Mouse (Mus musculus) forebrain, embryonic 12.5 days (tissue): ENCODE results near the gene Adgrg6. TPM values are rescaled to one million over a fixed set of nuclear protein-coding genes. Genes with fewer than 3 reads are reported as not detected.

ENCODE experiments used
- ATAC-seq: fragments of 200-750 bp; cut with Nextera tagmentation; 2 replicates; pipeline ENCODE4 v1.8.0; 2017; ENCODE audit warnings: moderate TSS enrichment; ENCODE audit not compliant: low FRiP score
- H3K27ac ChIP-seq: fragments of 300-500 bp; sonication (generic); 2 replicates; pipeline ENCODE4 v1.5.1; 2016; ENCODE audit warnings: mild to moderate bottlenecking
- H3K27me3 ChIP-seq: fragments of 300-500 bp; sonication (generic); 2 replicates; pipeline ENCODE4 v1.6.1; 2016; ENCODE audit warnings: mild to moderate bottlenecking
- H3K36me3 ChIP-seq: fragments of 300-500 bp; sonication (generic); replicated peaks from 2 replicates; pipeline ENCODE4 v1.6.1; 2016; ENCODE audit warnings: mild to moderate bottlenecking
- H3K4me1 ChIP-seq: fragments of 300-500 bp; sonication (generic); 2 replicates; pipeline ENCODE4 v1.6.1; 2016
- H3K4me2 ChIP-seq: fragments of 300-500 bp; sonication (generic); 2 replicates; pipeline ENCODE4 v1.6.1; 2016; ENCODE audit warnings: mild to moderate bottlenecking, moderate library complexity
- H3K4me3 ChIP-seq: fragments of 300-500 bp; sonication (generic); replicated peaks from 2 replicates; pipeline ENCODE4 v1.5.1; 2016; ENCODE audit warnings: mild to moderate bottlenecking
- H3K9ac ChIP-seq: fragments of 300-500 bp; sonication (generic); 2 replicates; pipeline ENCODE4 v1.6.1; 2016; ENCODE audit warnings: mild to moderate bottlenecking
- H3K9me3 ChIP-seq: fragments of 300-500 bp; sonication (generic); 2 replicates; pipeline ENCODE4 v1.6.1; 2016
- WGBS: fragments of 180-500 bp; shearing (Covaris S2); methylation state at CpG from one replicate; pipeline ENCODE4 v1.1.7; 2016; 5-methylcytosine and 5-hydroxymethylcytosine counted together
- polyA plus RNA-seq: library from polyadenylated mRNA; unstranded; fragments of >200 nt; fragmentation: Nextera tagmentation; extraction: Ambion mirVana; gene quantifications from 2 replicates; pipeline ENCODE4 v1.2.1, GENCODE M21; 2016

The Adgrg6 gene
- polyA plus RNA-seq, 1 experiment from 2014 or later, result 2.8 TPM

DNA sequence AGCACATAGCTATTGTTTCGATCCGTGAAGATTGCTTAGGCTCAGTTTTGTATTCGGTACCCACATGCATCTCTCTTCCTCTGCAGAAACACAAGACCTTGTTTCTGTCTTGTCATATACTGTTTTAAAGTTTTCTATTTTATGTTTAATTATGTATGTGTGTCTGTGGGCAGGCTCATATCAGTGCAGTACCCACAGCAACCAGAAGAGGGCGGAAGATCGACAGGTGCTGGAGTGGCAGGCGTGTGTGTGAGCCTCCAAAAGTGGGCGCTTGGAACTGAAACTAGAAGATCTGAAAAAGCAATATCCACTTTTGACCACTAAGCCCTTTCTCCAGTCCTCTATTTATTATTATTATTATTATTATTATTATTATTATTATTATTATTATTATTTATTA lies 95.4 kb downstream of the Adgrg6 start:
- no peak overlapping the region for H3K4me2 ChIP-seq
- WGBS, result 80% methylated on average over 7 of the region's 7 CpGs
- ATAC-seq, result no peak
- H3K4me3 ChIP-seq, result no peak overlapping the region
- H3K4me1 ChIP-seq, result no peaks in the 10 kb centered on the region
- no peaks in the 10 kb centered on the region for H3K36me3 ChIP-seq
- H3K9me3 ChIP-seq, result no peaks in the 10 kb centered on the region
- H3K9ac ChIP-seq, result no peak overlapping the region
- H3K27ac ChIP-seq, result no peak overlapping the region
- H3K27me3 ChIP-seq, result no peaks in the 10 kb centered on the region

DNA sequence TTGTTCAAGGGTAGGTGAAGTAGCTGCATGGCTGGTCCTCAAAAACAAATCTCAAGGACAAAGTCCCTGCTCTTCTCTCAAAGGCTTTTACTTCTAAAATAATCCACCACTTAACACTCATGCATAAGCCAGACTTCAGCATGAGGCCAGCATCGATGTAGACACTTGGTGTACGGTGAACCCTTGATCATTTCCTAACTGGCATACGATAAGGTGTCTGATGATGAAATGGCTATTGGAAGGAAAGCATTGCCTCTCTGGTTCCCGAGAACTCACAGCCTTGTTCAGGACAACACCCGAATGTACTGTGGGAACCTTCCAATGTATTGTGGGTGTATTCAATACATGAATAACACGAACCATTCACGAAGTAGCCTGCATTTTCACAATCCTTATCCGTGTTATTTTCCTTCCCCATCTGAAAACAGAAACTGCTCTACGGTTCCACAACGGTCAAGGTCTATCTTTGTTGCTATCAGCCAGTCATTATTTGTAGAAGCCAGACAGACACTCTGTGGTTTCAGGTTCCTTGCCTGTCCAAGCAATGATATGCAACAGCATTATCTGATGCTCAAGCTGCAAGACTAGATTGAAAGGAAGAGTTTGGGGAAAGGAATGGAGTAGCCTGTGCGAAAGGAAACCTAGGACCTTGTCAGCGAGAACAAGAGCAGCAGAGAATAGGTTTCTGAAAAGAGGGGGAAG lies 99.7 kb downstream of the Adgrg6 start:
- Histone ChIP-seq H3K9ac (no peak overlapping the region), H3K36me3 (no peaks in the 10 kb centered on the region), H3K27me3 (no peaks in the 10 kb centered on the region), H3K4me3 (no peak overlapping the region), H3K27ac (no peak overlapping the region), H3K4me1 (no peaks in the 10 kb centered on the region), H3K9me3 (no peaks in the 10 kb centered on the region), H3K4me2 (no peak overlapping the region)
- ATAC-seq, result no peak
- WGBS, result 91% methylated on average over 12 of the region's 12 CpGs

DNA sequence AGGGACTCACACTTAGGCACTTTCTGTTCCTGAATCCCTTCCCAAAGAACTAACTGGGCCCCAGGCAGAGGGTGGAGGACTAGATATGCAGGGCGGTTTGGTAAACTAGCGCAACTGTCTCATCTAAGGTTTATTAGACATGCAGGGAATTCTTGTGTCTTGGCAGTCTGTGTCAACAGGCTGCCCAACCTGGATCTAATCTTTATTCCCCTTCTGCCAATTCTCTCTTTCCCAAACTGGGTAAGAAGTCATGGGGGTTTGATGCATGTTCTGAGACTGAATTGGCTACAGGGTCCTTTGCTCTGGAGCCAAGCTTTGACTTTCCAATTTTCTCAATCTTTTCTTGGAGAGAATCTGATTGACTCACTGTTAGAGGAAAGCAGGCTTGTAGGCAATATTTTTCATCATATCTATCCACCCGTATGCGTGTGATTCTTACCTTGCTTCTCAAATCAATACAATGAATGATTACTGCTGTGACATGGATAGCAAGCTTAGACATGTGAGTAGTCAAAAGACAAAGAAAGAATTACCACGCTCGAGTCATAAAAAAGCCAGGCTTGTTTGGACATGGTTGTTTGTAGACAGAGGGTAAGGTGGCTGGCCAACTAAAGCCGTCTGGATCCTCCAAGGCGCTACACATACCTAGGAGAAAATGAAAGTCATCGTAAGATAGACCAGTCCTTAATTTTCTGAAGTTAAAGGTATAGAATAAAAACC lies 104.4 kb downstream of the Adgrg6 start:
- Histone ChIP-seq H3K9me3 (no peaks in the 10 kb centered on the region), H3K4me2 (no peak overlapping the region), H3K9ac (no peak overlapping the region), H3K27ac (no peak overlapping the region), H3K27me3 (no peaks in the 10 kb centered on the region), H3K4me1 (no peaks in the 10 kb centered on the region), H3K4me3 (no peak overlapping the region), H3K36me3 (no peaks in the 10 kb centered on the region)
- WGBS, result 93% methylated on average over 9 of the region's 9 CpGs
- ATAC-seq, result no peak

DNA sequence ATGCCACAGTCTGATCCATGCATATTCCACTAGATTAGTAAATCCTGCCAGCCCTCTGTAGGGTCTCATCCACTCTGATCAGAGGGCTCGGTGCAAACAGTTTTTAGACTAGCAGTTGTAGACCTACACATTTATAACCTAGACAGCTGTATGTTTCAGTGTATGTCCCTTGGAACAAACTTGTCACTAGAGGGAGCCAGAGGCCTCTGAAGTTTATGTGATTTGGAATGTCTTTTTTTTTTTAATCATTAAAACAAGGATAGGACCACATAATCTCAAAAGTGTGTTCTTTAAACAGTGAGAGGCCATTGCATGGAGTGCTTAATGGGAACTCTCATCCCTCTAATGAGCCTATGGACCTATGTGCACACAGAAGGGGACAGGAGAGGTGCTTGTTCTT lies 141.4 kb downstream of the Adgrg6 start:
- Histone ChIP-seq H3K4me1 (no peaks in the 10 kb centered on the region), H3K27ac (no peak overlapping the region), H3K4me3 (no peak overlapping the region), H3K9ac (no peak overlapping the region), H3K36me3 (no peaks in the 10 kb centered on the region), H3K9me3 (peaks cover 13% of the 10 kb centered on the region), H3K27me3 (no peaks in the 10 kb centered on the region), H3K4me2 (no peak overlapping the region)
- 76% methylated on average over 1 of the region's 1 CpGs for WGBS
- no peak for ATAC-seq

DNA sequence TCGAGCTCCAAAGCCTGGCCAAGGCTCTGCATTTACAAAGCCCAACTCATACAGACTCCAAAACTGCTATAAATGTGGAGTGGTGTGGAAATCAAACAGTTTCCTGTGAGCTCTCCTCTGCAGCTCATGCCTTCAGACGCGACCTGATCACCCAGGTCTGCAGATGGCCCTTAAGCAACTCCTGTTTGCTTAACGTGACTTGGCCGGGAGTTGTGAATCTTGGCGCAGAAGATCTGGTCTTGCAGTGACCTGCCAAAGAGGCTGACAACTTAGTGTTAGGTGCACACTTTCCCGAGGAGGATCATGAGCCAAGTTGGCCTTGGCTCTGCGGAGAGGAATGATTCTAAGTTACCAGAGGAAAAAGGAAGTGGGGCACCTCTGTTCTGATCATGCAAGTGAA lies 143.7 kb downstream of the Adgrg6 start:
- H3K4me3 ChIP-seq, result no peak overlapping the region
- H3K27ac ChIP-seq, result no peak overlapping the region
- peaks cover 2% of the 10 kb centered on the region; the same call in 1 of the 2 replicates for H3K9me3 ChIP-seq
- H3K4me2 ChIP-seq, result no peak overlapping the region
- no peaks in the 10 kb centered on the region for H3K4me1 ChIP-seq
- WGBS, result 88% methylated on average over 8 of the region's 8 CpGs
- no peak for ATAC-seq
- H3K9ac ChIP-seq, result no peak overlapping the region
- H3K27me3 ChIP-seq, result no peaks in the 10 kb centered on the region
- H3K36me3 ChIP-seq, result no peaks in the 10 kb centered on the region

DNA sequence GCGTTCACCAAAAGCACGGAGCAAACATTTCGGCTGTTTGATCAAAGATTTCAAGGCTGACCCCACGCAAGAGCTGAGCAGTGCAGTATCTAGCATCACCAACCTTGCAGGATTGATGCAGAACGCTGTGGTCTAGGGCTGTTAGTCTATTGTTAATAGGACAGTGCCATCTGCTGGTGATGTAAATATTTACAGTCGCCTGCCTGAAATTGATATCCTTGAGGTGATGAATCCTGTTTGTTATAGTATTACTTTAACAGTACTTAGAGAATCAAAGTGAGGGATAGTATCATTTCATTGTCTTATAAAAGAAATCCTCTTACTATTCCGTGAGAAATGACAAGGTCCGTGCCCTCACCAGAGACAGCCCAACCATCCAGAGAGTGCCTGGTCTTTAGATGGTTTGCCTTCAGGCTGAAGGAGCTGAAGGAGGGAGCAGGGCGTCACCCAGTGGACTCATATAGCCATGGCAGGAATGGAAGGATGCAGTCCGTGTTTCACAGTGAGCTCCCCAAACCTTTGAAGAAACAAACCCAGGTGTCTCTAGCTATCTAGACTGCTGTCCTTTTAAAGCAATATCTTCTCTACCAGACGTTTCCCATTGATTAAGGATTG lies 154.3 kb downstream of the Adgrg6 start:
- no peaks in the 10 kb centered on the region for H3K9me3 ChIP-seq
- no peaks in the 10 kb centered on the region for H3K4me1 ChIP-seq
- no peaks in the 10 kb centered on the region for H3K27me3 ChIP-seq
- WGBS, result 12% methylated on average over 11 of the region's 11 CpGs
- H3K27ac ChIP-seq, result no peak overlapping the region
- no peak overlapping the region for H3K9ac ChIP-seq
- no peak overlapping the region for H3K4me3 ChIP-seq
- no peak overlapping the region for H3K4me2 ChIP-seq
- peak; percentile 93 for ATAC-seq
- no peaks in the 10 kb centered on the region for H3K36me3 ChIP-seq

DNA sequence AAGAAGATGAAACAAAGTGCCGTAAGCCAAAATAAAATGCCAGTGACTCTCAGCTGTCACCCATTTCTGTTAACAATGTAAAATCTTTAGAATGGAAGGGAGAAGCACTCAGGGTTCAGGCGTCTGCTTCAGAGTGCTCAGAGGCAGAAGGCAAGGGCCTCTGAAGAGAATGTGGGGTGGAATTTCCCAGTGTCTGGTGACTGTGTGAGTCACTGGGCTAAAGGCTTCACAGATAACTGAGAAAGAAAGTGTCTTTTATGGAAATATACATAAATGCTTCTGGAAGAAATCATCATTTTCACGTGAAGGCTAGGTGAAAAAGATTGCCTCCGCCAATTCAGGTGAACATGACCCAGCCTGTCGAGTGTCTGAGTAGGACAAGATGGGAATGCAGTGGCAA lies 159.9 kb downstream of the Adgrg6 start:
- H3K9ac ChIP-seq, result no peak overlapping the region
- 83% methylated on average over 5 of the region's 5 CpGs for WGBS
- no peak overlapping the region for H3K4me3 ChIP-seq
- no peak overlapping the region for H3K4me2 ChIP-seq
- no peak overlapping the region for H3K27ac ChIP-seq
- no peak for ATAC-seq
- H3K27me3 ChIP-seq, result no peaks in the 10 kb centered on the region
- no peaks in the 10 kb centered on the region for H3K4me1 ChIP-seq
- H3K9me3 ChIP-seq, result no peaks in the 10 kb centered on the region
- no peaks in the 10 kb centered on the region for H3K36me3 ChIP-seq

DNA sequence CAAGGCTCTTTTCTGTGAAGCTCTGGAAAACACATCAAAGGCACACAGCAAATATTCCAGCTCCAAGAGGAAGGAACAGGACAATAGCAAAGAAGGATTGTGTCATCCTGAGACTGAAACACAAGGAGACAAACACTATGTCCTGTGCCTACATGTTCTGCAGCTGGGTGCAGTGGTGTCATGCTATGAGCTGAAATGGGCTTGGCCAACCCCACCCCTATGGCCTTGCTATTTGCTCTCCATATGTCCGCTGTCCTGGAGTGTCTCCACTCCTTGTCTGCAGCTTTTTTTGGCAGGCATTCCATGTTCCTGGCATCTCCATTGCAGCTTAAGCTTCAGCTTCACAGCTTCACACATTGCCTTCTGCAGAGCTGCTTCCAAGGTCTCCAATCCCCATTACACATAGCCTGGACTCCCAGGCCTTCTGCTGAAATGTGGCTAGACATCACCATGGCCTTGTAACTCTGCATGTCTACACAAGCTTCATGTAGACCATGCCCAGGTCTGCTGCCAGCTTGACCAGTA lies 180.3 kb downstream of the Adgrg6 start:
- no peak for ATAC-seq
- WGBS, result 95% methylated on average over 1 of the region's 1 CpGs
- Histone ChIP-seq H3K4me3 (no peak overlapping the region), H3K36me3 (no peaks in the 10 kb centered on the region), H3K4me2 (no peak overlapping the region), H3K4me1 (no peaks in the 10 kb centered on the region), H3K9me3 (no peaks in the 10 kb centered on the region), H3K9ac (no peak overlapping the region), H3K27ac (no peak overlapping the region), H3K27me3 (no peaks in the 10 kb centered on the region)

DNA sequence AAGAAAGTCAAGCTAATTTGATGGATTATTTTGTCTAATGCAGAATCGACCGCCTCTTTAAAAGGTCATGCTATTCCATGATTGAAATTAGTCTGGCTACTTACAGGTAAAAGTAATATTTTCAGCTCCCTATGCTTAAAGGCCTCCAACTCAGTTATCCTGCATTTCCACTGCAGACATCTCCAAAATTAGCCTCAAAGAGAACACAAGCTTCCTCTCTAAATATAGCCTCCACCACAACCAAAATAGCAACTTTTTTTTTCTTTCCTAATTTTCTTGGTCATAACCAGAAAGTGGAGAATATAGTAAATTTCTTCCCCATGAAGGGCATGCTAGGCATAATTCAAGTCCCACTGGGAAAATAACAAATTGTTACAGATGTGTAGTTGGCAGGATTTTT lies 182.2 kb downstream of the Adgrg6 start:
- H3K9ac ChIP-seq, result no peak overlapping the region
- 93% methylated on average over 2 of the region's 2 CpGs for WGBS
- no peak overlapping the region for H3K27ac ChIP-seq
- H3K4me1 ChIP-seq, result no peaks in the 10 kb centered on the region
- ATAC-seq, result no peak
- H3K9me3 ChIP-seq, result no peaks in the 10 kb centered on the region
- no peaks in the 10 kb centered on the region for H3K36me3 ChIP-seq
- no peaks in the 10 kb centered on the region for H3K27me3 ChIP-seq
- no peak overlapping the region for H3K4me2 ChIP-seq
- no peak overlapping the region for H3K4me3 ChIP-seq

DNA sequence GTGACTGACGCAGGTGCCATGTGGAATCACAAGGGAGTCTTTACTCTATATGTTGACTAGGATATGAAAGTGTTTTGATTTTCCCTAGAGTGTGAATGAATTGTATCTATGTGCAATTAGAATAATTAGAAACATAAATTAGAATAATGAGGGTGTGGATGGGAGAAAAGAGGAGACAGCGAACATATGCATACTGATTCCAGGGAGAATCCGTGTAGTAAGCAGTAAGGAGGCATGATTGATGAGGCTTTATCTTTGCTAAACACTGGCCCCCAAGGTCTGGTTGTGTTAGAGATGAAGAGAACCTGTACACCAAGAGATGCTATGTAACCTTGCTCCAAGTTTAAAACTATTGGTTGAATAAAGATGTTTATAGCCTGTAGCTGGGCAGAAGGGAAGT lies 187.2 kb downstream of the Adgrg6 start:
- Histone ChIP-seq H3K27ac (no peak overlapping the region), H3K9me3 (no peaks in the 10 kb centered on the region), H3K27me3 (no peaks in the 10 kb centered on the region), H3K4me1 (no peaks in the 10 kb centered on the region), H3K36me3 (no peaks in the 10 kb centered on the region), H3K4me2 (no peak overlapping the region), H3K9ac (no peak overlapping the region), H3K4me3 (no peak overlapping the region)
- 77% methylated on average over 3 of the region's 3 CpGs for WGBS
- no peak for ATAC-seq
